Mouse (Mus musculus): ENCODE measurements around the gene Ren1. TPM values are rescaled to one million over a fixed set of nuclear protein-coding genes. Genes with fewer than 3 reads are reported as not detected.

The Ren1 gene
- total RNA-seq, 1 experiment from 2014 or later = not detected

GRCm38 (mm10) chr1:133386209-133386608 lies 35.9 kb downstream of the Ren1 start:
- ATAC-seq (replicated peaks in 1 of 2; ENCODE audit: insufficient read depth in 1 of 2, low FRiP score in 2 of 2, low TSS enrichment in 1 of 2, low read depth in 1 of 2, poor library complexity in 2 of 2, severe bottlenecking in 2 of 2) = no peak

DNA sequence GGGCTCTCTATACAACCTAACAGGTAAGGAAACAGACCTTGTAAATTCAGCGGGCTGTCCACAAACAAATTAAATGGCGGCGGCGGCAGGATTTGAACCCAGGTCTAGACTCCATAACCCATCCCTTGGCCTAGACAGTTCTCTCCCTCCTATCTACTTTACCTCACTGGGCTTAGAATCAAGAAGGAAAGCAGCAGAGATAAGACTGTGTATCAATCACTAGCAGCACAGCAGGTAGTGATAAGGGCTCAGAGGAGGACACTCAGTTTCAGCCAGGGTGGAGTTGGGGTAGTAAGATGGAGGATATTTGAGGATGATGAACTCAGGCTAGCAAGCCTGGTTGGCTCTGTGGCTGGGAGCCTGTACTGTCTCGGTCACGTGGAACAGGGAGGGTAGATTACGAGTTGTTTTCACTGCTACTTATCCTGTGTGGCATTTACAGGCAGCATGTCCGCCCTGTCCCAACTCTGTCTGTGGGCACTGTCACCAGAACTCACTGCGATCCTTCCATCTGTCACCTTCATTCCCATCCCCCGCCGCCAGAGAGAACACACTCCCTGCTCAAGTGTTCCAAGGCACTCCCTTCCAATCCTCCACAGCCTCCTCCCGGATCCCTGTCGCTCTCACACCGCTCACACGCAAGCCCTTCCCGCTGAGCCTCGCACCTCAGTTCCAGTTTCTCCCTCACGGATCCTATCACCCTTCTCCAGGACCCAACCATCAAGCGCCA lies 37.4 kb downstream of the Ren1 start:
- no peak for ATAC-seq (replicated peaks in 1 of 2; ENCODE audit: insufficient read depth in 1 of 2, low FRiP score in 2 of 2, low TSS enrichment in 1 of 2, low read depth in 1 of 2, poor library complexity in 2 of 2, severe bottlenecking in 2 of 2)

GRCm38 (mm10) chr1:133394702-133395101 lies 44.4 kb downstream of the Ren1 start:
- no peak for ATAC-seq (replicated peaks in 1 of 2; ENCODE audit: insufficient read depth in 1 of 2, low FRiP score in 2 of 2, low TSS enrichment in 1 of 2, low read depth in 1 of 2, poor library complexity in 2 of 2, severe bottlenecking in 2 of 2)

- no peak for ATAC-seq (replicated peaks in 1 of 2; ENCODE audit: insufficient read depth in 1 of 2, low FRiP score in 2 of 2, low TSS enrichment in 1 of 2, low read depth in 1 of 2, poor library complexity in 2 of 2, severe bottlenecking in 2 of 2)
Observed at GRCm38 (mm10) chr1:133396693-133397092, 46.4 kb downstream of the Ren1 start.

- ATAC-seq (replicated peaks in 1 of 2; ENCODE audit: insufficient read depth in 1 of 2, low FRiP score in 2 of 2, low TSS enrichment in 1 of 2, low read depth in 1 of 2, poor library complexity in 2 of 2, severe bottlenecking in 2 of 2) = no peak
Observed at GRCm38 (mm10) chr1:133397094-133397482, 46.8 kb downstream of the Ren1 start.

DNA sequence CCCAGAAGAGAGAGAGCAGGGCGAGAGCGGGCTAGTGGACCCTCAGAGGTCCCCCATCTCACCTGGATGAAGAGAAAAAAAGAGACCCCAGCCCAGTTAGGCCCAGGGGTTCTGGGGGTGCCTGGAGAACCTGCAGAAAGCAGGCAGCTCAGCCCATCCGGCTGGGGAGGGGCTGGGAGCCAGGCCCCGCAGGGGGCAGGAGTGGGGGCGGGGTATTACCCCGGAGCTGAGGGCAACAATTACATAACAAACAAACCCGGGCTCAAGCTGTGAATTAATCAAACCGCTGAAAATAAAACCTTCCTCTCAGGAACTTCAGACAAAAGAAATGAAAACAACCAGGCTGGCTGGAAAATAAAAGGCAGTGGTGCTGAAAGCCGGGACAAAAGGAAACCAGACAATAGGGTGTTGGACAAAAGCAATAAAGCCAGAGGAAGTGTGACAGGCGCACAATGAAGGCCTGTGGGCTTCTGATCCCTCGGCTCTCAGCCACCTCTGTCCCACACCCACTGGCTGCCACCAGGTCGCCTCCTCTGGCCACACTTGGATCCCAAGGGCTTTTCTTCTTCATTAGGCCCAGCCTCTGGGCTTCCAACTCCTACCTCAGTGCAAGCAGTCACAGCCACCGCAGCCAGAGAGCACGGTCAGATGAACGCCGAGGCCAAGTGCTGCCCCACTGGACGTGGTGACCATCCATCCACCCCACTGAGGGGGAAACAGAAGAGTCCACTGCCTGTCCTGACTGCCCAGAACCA lies 47.4 kb downstream of the Ren1 start:
- ATAC-seq (replicated peaks in 1 of 2; ENCODE audit: insufficient read depth in 1 of 2, low FRiP score in 2 of 2, low TSS enrichment in 1 of 2, low read depth in 1 of 2, poor library complexity in 2 of 2, severe bottlenecking in 2 of 2) = no peak

- ATAC-seq (replicated peaks in 1 of 2; ENCODE audit: insufficient read depth in 1 of 2, low FRiP score in 2 of 2, low TSS enrichment in 1 of 2, low read depth in 1 of 2, poor library complexity in 2 of 2, severe bottlenecking in 2 of 2) = peak; percentile 70 to 73
Observed at GRCm38 (mm10) chr1:133400014-133400725, 49.9 kb downstream of the Ren1 start.

- ATAC-seq (replicated peaks in 1 of 2; ENCODE audit: insufficient read depth in 1 of 2, low FRiP score in 2 of 2, low TSS enrichment in 1 of 2, low read depth in 1 of 2, poor library complexity in 2 of 2, severe bottlenecking in 2 of 2) = no peak
Observed at GRCm38 (mm10) chr1:133404005-133404404, 53.7 kb downstream of the Ren1 start.

GRCm38 (mm10) chr1:133406614-133407013 lies 56.3 kb downstream of the Ren1 start:
- ATAC-seq (replicated peaks in 1 of 2; ENCODE audit: insufficient read depth in 1 of 2, low FRiP score in 2 of 2, low TSS enrichment in 1 of 2, low read depth in 1 of 2, poor library complexity in 2 of 2, severe bottlenecking in 2 of 2) = no peak

GRCm38 (mm10) chr1:133407436-133407835 lies 57.1 kb downstream of the Ren1 start:
- no peak for ATAC-seq (replicated peaks in 1 of 2; ENCODE audit: insufficient read depth in 1 of 2, low FRiP score in 2 of 2, low TSS enrichment in 1 of 2, low read depth in 1 of 2, poor library complexity in 2 of 2, severe bottlenecking in 2 of 2)

GRCm38 (mm10) chr1:133408321-133408720 lies 58.0 kb downstream of the Ren1 start:
- ATAC-seq (replicated peaks in 1 of 2; ENCODE audit: insufficient read depth in 1 of 2, low FRiP score in 2 of 2, low TSS enrichment in 1 of 2, low read depth in 1 of 2, poor library complexity in 2 of 2, severe bottlenecking in 2 of 2) = no peak

DNA sequence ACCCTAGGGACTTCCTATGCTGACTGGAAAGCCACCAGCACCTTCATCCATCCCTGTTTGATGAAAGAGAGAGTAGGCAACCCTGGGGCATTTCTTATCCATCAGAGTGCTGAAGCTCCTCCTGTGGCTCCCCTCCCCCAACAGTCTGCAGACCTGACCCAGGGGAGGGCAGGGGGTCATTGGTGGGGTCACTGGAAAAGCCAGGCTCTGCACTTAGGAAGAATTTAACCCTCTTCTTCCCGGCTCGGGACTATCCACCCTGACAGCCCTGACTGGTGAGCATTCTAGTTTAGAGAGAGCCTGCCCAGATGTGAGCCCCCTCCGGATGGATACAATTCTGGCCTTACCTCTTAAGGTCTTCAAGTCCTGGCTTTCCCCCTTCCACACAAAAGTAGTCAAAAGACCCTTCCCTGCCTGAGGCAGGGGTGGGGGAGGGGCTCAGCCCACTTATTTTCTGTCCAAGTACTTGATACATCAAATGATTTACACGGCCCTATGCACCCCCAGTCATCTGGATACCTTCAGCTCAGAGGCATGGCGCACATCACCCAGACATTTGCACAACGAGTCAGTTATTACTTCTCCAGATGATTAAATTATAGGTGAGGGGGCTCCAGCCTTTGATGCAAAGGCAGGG lies 58.7 kb downstream of the Ren1 start:
- ATAC-seq (replicated peaks in 1 of 2; ENCODE audit: insufficient read depth in 1 of 2, low FRiP score in 2 of 2, low TSS enrichment in 1 of 2, low read depth in 1 of 2, poor library complexity in 2 of 2, severe bottlenecking in 2 of 2) = no peak

DNA sequence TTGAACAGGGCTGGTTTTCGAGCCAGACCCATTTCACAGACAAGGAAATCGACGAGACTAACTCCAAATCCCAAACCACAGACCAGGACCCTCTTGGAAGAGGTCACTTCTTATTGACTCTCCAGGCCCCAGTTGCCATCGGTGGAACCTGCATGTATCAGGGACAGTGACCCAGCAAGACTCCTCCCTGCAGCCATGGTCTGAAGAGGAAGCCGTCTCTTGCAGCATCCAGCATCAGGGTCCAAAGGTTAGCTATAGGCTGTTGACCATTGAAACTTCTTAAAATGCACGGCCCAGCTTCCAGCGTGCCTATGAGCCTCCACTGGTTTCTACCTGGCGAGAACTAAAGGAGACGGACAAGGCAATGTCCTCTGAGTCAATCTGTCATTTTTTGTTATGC lies 59.5 kb downstream of the Ren1 start:
- ATAC-seq (replicated peaks in 1 of 2; ENCODE audit: insufficient read depth in 1 of 2, low FRiP score in 2 of 2, low TSS enrichment in 1 of 2, low read depth in 1 of 2, poor library complexity in 2 of 2, severe bottlenecking in 2 of 2) = no peak

Other genes with a start within 250 kb of the Ren1 start
- 82.9 and 85.7 TPM in 2 replicates for gene Ppp1r15b, start 219.4 kb upstream of the Ren1 start, total RNA-seq (2017)
- 4.4 and 7.6 TPM in 2 replicates for gene Plekha6, start 186.3 kb upstream of the Ren1 start, total RNA-seq (2017)
- not detected in 2 replicates for gene Golt1a, start 40.7 kb upstream of the Ren1 start, total RNA-seq (2017)
- not detected in 2 replicates for gene Kiss1, start 28.6 kb upstream of the Ren1 start, total RNA-seq (2017)
- not detected in 2 replicates for gene Etnk2, start 13.1 kb downstream of the Ren1 start, total RNA-seq (2017)
- 1.9 and 4.1 TPM in 2 replicates for gene Sox13, start 73.9 kb downstream of the Ren1 start, total RNA-seq (2017)